Mouse (Mus musculus): ENCODE results near the gene Msrb1. TPM values are rescaled to one million over a fixed set of nuclear protein-coding genes. Genes with fewer than 3 reads are reported as not detected.

The Msrb1 gene
- polyA plus RNA-seq, 1 experiment from 2014 or later: 18.0 TPM

- Histone ChIP-seq H3K4me1 (replicated peaks) (peaks cover 41% of the 10 kb centered on the region), H3K4me3 (replicated peaks) (peak overlapping the region; percentile 11; the same call in 1 of the 2 replicates), H3K27ac (no peak overlapping the region), H3K36me3 (peaks cover 25% of the 10 kb centered on the region), H3K4me2 (replicated peaks) (peak overlapping the region; percentile 94; the same call in 1 of the 2 replicates), H3K9me3 (no peaks in the 10 kb centered on the region), H3K9ac (replicated peaks) (no peak overlapping the region), H3K27me3 (no peaks in the 10 kb centered on the region)
- 40% methylated on average over 13 of the region's 13 CpGs for WGBS
- no peak for ATAC-seq
Measured at GRCm38 (mm10) chr17:24722220-24722924, 14.1 kb upstream of the Msrb1 start.

GRCm38 (mm10) chr17:24723122-24723880 is 13.1 kb upstream of the Msrb1 start:
- no peak for ATAC-seq

GRCm38 (mm10) chr17:24723881-24724180 is 12.6 kb upstream of the Msrb1 start:
- peaks cover 16% of the 10 kb centered on the region for H3K36me3 ChIP-seq
- no peak; the same call in 1 of the 2 replicates for ATAC-seq
- 0% methylated on average over 15 of the region's 15 CpGs for WGBS
- peak overlapping the region; percentile 94 for H3K9ac ChIP-seq (replicated peaks)
- H3K27me3 ChIP-seq: 0 out of 2 replicates have a peak, but pooled peaks cover 11% of the 10 kb centered on the region
- H3K4me2 ChIP-seq (replicated peaks): peak overlapping the region; percentile 94
- H3K27ac ChIP-seq: peak overlapping the region; percentile 82
- no peaks in the 10 kb centered on the region for H3K9me3 ChIP-seq
- H3K4me1 ChIP-seq (replicated peaks): peaks cover 37% of the 10 kb centered on the region
- H3K4me3 ChIP-seq (replicated peaks): peak overlapping the region; percentile 78

More at GRCm38 (mm10) chr17:24723122-24723880, 13.1 kb upstream of the Msrb1 start:
- peaks cover 41% of the 10 kb centered on the region for H3K4me1 ChIP-seq (replicated peaks)
- H3K4me3 ChIP-seq (replicated peaks): peak overlapping the region; percentile 78
- H3K36me3 ChIP-seq: peaks cover 18% of the 10 kb centered on the region
- H3K27ac ChIP-seq: peak overlapping the region; percentile 82
- H3K27me3 ChIP-seq: 0 out of 2 replicates have a peak, but pooled peaks cover 9% of the 10 kb centered on the region
- no peaks in the 10 kb centered on the region for H3K9me3 ChIP-seq
- peak overlapping the region; percentile 94 for H3K4me2 ChIP-seq (replicated peaks)
- 4% methylated on average over 12 of the region's 12 CpGs for WGBS
- peak overlapping the region; percentile 94 for H3K9ac ChIP-seq (replicated peaks)

DNA sequence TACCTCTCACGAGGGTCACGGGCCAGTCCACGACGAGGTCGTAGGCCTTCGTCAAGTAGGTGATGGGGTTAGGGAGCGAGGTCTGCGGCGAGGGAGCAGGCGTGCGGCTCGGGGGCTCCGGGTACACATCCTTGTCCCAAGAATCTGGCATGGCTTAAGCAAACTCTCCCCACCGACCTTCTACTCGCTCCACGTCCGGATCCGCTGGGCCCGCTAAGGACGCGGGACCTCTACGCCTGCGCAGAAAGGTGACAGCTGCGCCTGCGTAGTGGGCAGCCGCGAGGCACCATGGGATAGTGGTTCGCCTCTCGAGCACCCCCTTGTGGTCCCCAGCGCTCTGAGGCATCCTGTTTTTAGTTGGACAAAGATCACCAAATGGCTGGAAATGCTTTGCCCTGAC is 12.3 kb upstream of the Msrb1 start, which contains the start of gene Ndufb10:
Gene Ndufb10, minus strand, starts transcription at position 295 of the 400 bp plus-strand sequence.
- under 1% methylated on average over 30 of the region's 30 CpGs for WGBS
- H3K4me2 ChIP-seq (replicated peaks): peak within 1 kb of the TSS; percentile 94
- H3K27me3 ChIP-seq: 0 out of 2 replicates have a peak, but pooled peaks cover 11% of the 10 kb centered on the region

GRCm38 (mm10) chr17:24725637-24726390 is 10.6 kb upstream of the Msrb1 start:
- H3K36me3 ChIP-seq: peaks cover 16% of the 10 kb centered on the region
- no peak overlapping the region for H3K9ac ChIP-seq (replicated peaks)
- no peak overlapping the region for H3K4me3 ChIP-seq (replicated peaks)
- peaks cover 29% of the 10 kb centered on the region for H3K4me1 ChIP-seq (replicated peaks)
- 0 out of 2 replicates have a peak, but pooled peaks cover 11% of the 10 kb centered on the region for H3K27me3 ChIP-seq
- H3K4me2 ChIP-seq (replicated peaks): no peak overlapping the region
- ATAC-seq: no peak
- WGBS: 81% methylated on average over 3 of the region's 3 CpGs
- no peak overlapping the region for H3K27ac ChIP-seq
- H3K9me3 ChIP-seq: no peaks in the 10 kb centered on the region

More for the DNA sequence above, 12.3 kb upstream of the Msrb1 start, which contains the start of gene Ndufb10:
- H3K9ac ChIP-seq (replicated peaks): peak within 1 kb of the TSS; percentile 94
- ATAC-seq: peak; percentile 79
- H3K4me1 ChIP-seq (replicated peaks): peaks cover 34% of the 10 kb centered on the region
- H3K27ac ChIP-seq: peak within 1 kb of the TSS; percentile 82
- peak within 1 kb of the TSS; percentile 78 for H3K4me3 ChIP-seq (replicated peaks)
- H3K36me3 ChIP-seq: peaks cover 16% of the 10 kb centered on the region
- no peaks in the 10 kb centered on the region for H3K9me3 ChIP-seq

DNA sequence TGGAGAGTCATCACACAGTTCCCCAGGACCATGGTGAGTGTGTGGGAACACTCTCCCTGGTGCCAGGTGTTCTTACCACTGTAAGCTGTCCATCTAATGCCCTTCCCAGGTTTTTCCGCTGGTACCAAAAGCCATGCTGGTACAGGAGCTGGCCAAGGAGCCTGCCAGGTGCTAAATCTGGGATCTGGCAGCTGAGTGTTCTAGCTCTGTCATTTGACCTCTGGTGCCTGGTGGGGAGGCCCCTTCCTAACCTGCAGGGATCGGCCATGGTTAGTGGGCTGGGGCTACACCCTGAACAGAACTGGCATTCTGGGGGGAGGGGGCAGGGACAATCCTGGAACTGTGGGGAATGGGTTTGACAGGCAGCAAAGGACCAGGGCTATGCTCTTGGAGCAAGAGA is 8.8 kb upstream of the Msrb1 start, which contains the start of gene Rpl3l:
Gene Rpl3l, plus strand, starts transcription at position 203 of the 400 bp plus-strand sequence.
- Histone ChIP-seq H3K9me3 (no peaks in the 10 kb centered on the region), H3K4me2 (replicated peaks) (no peak within 1 kb of the TSS), H3K27me3 (0 out of 2 replicates have a peak, but pooled peaks cover 11% of the 10 kb centered on the region), H3K4me3 (replicated peaks) (no peak within 1 kb of the TSS), H3K27ac (no peak within 1 kb of the TSS), H3K4me1 (replicated peaks) (peaks cover 13% of the 10 kb centered on the region), H3K9ac (replicated peaks) (no peak within 1 kb of the TSS), H3K36me3 (peaks cover under 1% of the 10 kb centered on the region)
- ATAC-seq: no peak
- WGBS: 86% methylated on average over 2 of the region's 2 CpGs

- ATAC-seq: no peak
- H3K27ac ChIP-seq: no peak overlapping the region
- no peaks in the 10 kb centered on the region for H3K36me3 ChIP-seq
- no peaks in the 10 kb centered on the region for H3K9me3 ChIP-seq
- H3K9ac ChIP-seq (replicated peaks): no peak overlapping the region
- WGBS: 72% methylated on average over 17 of the region's 17 CpGs
- H3K4me1 ChIP-seq (replicated peaks): peaks cover 7% of the 10 kb centered on the region
- 0 out of 2 replicates have a peak, but pooled peaks cover 11% of the 10 kb centered on the region for H3K27me3 ChIP-seq
- no peak overlapping the region for H3K4me2 ChIP-seq (replicated peaks)
- H3K4me3 ChIP-seq (replicated peaks): no peak overlapping the region
Measured at GRCm38 (mm10) chr17:24728184-24728583, 8.3 kb upstream of the Msrb1 start.

- WGBS: 86% methylated on average over 6 of the region's 6 CpGs
- H3K9me3 ChIP-seq: no peaks in the 10 kb centered on the region
- H3K36me3 ChIP-seq: no peaks in the 10 kb centered on the region
- no peak overlapping the region for H3K4me2 ChIP-seq (replicated peaks)
- no peak overlapping the region for H3K9ac ChIP-seq (replicated peaks)
- H3K27me3 ChIP-seq: peaks cover 19% of the 10 kb centered on the region; the same call in 1 of the 2 replicates
- no peak overlapping the region for H3K27ac ChIP-seq
- H3K4me1 ChIP-seq (replicated peaks): no peaks in the 10 kb centered on the region
- H3K4me3 ChIP-seq (replicated peaks): no peak overlapping the region
- no peak for ATAC-seq
Measured at GRCm38 (mm10) chr17:24729067-24729466, 7.4 kb upstream of the Msrb1 start.

DNA sequence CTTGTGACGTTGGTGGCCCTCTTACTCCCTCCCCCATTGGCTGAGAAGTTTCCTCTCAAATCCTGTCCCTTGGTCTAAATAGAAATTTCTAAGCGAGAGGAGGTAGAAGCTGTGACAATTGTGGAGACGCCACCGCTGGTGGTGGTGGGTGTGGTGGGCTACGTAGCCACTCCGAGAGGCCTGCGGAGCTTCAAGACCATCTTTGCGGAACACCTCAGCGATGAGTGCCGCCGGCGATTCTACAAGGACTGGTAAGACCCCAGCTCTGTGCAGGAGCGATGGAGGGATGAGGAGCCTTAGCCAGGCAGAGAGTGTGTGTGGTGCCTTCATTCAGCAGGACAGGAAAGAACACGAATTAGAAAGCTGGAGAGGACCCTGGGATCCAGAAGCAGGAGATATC is 5.7 kb upstream of the Msrb1 start:
- no peak for ATAC-seq
- no peak overlapping the region for H3K27ac ChIP-seq
- H3K4me2 ChIP-seq (replicated peaks): no peak overlapping the region
- peaks cover 2% of the 10 kb centered on the region; the same call in 1 of the 2 replicates for H3K4me1 ChIP-seq (replicated peaks)
- H3K36me3 ChIP-seq: no peaks in the 10 kb centered on the region
- peaks cover 19% of the 10 kb centered on the region; the same call in 1 of the 2 replicates for H3K27me3 ChIP-seq
- H3K9me3 ChIP-seq: no peaks in the 10 kb centered on the region
- 82% methylated on average over 14 of the region's 14 CpGs for WGBS
- no peak overlapping the region for H3K9ac ChIP-seq (replicated peaks)
- H3K4me3 ChIP-seq (replicated peaks): no peak overlapping the region

- H3K9ac ChIP-seq (replicated peaks): no peak overlapping the region
- no peaks in the 10 kb centered on the region for H3K36me3 ChIP-seq
- no peak for ATAC-seq
- H3K4me1 ChIP-seq (replicated peaks): peaks cover 14% of the 10 kb centered on the region
- H3K9me3 ChIP-seq: no peaks in the 10 kb centered on the region
- H3K27ac ChIP-seq: no peak overlapping the region
- H3K4me3 ChIP-seq (replicated peaks): no peak overlapping the region
- 80% methylated on average over 12 of the region's 12 CpGs for WGBS
- peaks cover 19% of the 10 kb centered on the region; the same call in 1 of the 2 replicates for H3K27me3 ChIP-seq
- no peak overlapping the region for H3K4me2 ChIP-seq (replicated peaks)
Measured at GRCm38 (mm10) chr17:24732233-24732935, 4.1 kb upstream of the Msrb1 start.

Data from midbrain, embryonic 13.5 days (tissue).